Comparison of ENCODE assay signal across 18 mouse cellular contexts in genomic region chr1:75136730-75137129, GRCm38 (mm10). TPM values are rescaled to one million over a fixed set of nuclear protein-coding genes. Genes with fewer than 3 reads are reported as not detected.
DNase-seq lines count a peak whose midpoint lies in the region; ATAC-seq and TF ChIP-seq lines count a peak whose summit lies in the region.
"Had no signal": no experiment of that assay in that cellular context is flagged by ENCODE, and none has a peak within 500 bp of the region (broad histone marks: within the 10 kb centered on the region; RNA-seq: fewer than 3 reads in every experiment).

No protein-coding gene starts in this region.

- WGBS in heart, embryonic 13.5 days, result 26% methylated on average over 3 of the region's 3 CpGs
- 16% methylated on average over 3 of the region's 3 CpGs for WGBS in liver, embryonic 12.5 days (ENCODE audit: insufficient replicate concordance)

- ATAC-seq in heart, embryonic 13.5 days (ENCODE audit: extremely low read depth, insufficient number of reproducible peaks, low FRiP score, low TSS enrichment), result no peak
- peak; percentile 85 for ATAC-seq in G1E (ENCODE audit: extremely low read depth, insufficient number of reproducible peaks, low FRiP score, poor library complexity, severe bottlenecking)
- peak; percentile 92 for ATAC-seq in liver, embryonic 12.5 days
- ATAC-seq: midbrain, embryonic 13.5 days had no signal

- TF ChIP-seq CTCF in G1E (IDR thresholded peaks at IDR 0.05; ENCODE audit: low read depth, low read length), result no peak

- peaks cover 52% of the 10 kb centered on the region for H3K36me3 ChIP-seq in heart, embryonic 13.5 days
- peaks cover 61% of the 10 kb centered on the region for H3K36me3 ChIP-seq in G1E (replicated peaks)
- peaks cover 56% of the 10 kb centered on the region for H3K36me3 ChIP-seq in liver, embryonic 12.5 days

- peak overlapping the region; percentile 29; the same call in 1 of the 2 replicates for H3K4me2 ChIP-seq in heart, embryonic 13.5 days
- H3K4me2 ChIP-seq in liver, embryonic 12.5 days, result peak overlapping the region; percentile 88
- H3K4me2 ChIP-seq: forebrain, embryonic 12.5 days; midbrain, embryonic 13.5 days had no signal

- peaks cover 15% of the 10 kb centered on the region for H3K4me1 ChIP-seq in heart, embryonic 13.5 days
- H3K4me1 ChIP-seq in G1E (ENCODE audit: insufficient read depth, low read depth, low read length), result peaks cover 88% of the 10 kb centered on the region
- H3K4me1 ChIP-seq in liver, embryonic 12.5 days, result peaks cover 88% of the 10 kb centered on the region

- DNase-seq in heart, adult 18-20 months, result no peak
- peak; percentile 87 for DNase-seq in G1E (ENCODE audit: low spot score)
- DNase-seq in c-Kit-negative CD71-positive TER-119-positive erythroid progenitor cells, embryonic 14.5 days (ENCODE audit: low read depth, low spot score), result peak; percentile 57
- no peak for DNase-seq in gastrocnemius, postnatal 4 days (ENCODE audit: low spot score in 2 of 2)
- DNase-seq in thymus, postnatal 36 days, result no peak
- DNase-seq in thymus, postnatal 10 days (ENCODE audit: low spot score in 2 of 2), result no peak
- DNase-seq: adrenal gland, postnatal 10 days; cerebellum, postnatal 10 days; heart, adult 11 months; heart, postnatal 36 days; thymus, adult 2 months had no signal

- no peak overlapping the region for H3K9ac ChIP-seq in heart, embryonic 13.5 days
- H3K9ac ChIP-seq in liver, embryonic 12.5 days, result peak overlapping the region; percentile 77
- H3K9ac ChIP-seq: forebrain, embryonic 12.5 days; midbrain, embryonic 13.5 days had no signal

- H3K27ac ChIP-seq in heart, embryonic 13.5 days (replicated peaks), result no peak overlapping the region; the same call in 1 of the 2 replicates
- peak overlapping the region; percentile 100 for H3K27ac ChIP-seq in liver, embryonic 12.5 days
- H3K27ac ChIP-seq: forebrain, embryonic 12.5 days; kidney, postnatal 0 days; midbrain, embryonic 13.5 days had no signal

- H3K4me3 ChIP-seq in heart, embryonic 13.5 days, result no peak overlapping the region
- peak overlapping the region; percentile 61; the same call in 1 of the 2 replicates for H3K4me3 ChIP-seq in G1E (ENCODE audit: low read depth, low read length)
- H3K4me3 ChIP-seq in liver, embryonic 12.5 days, result peak overlapping the region; percentile 32
- H3K4me3 ChIP-seq: forebrain, embryonic 12.5 days; midbrain, embryonic 13.5 days; myocyte had no signal

- H3K9me3 ChIP-seq in heart, embryonic 13.5 days, result no peaks in the 10 kb centered on the region
- no peaks in the 10 kb centered on the region for H3K9me3 ChIP-seq in G1E (replicated peaks)
- H3K9me3 ChIP-seq in liver, embryonic 12.5 days (replicated peaks), result no peaks in the 10 kb centered on the region
- H3K9me3 ChIP-seq: forebrain, embryonic 12.5 days; midbrain, embryonic 13.5 days had no signal

- H3K27me3 ChIP-seq in heart, embryonic 13.5 days (replicated peaks), result peaks cover 12% of the 10 kb centered on the region
- no peaks in the 10 kb centered on the region for H3K27me3 ChIP-seq in G1E (ENCODE audit: insufficient read depth, low read length)
- H3K27me3 ChIP-seq in liver, embryonic 12.5 days (replicated peaks), result peaks cover 9% of the 10 kb centered on the region; the same call in 1 of the 2 replicates
- H3K27me3 ChIP-seq: midbrain, embryonic 13.5 days had no signal

RNA-seq across cellular contexts. Expression of gene Slc23a3, which starts 3.0 kb away (rescaled TPM):
- polyA plus RNA-seq in heart, embryonic 13.5 days (2015; fragmentation: Nextera tagmentation; extraction: Ambion mirVana), result 0.41 and 1.0 TPM in 2 replicates
- under 1 TPM; 0.32 to 0.49 TPM for total RNA-seq in heart, adult 18-20 months (2021)
- total RNA-seq in G1E (2014; fragmentation: Nextera tagmentation) (0.83 and 1.5 TPM in 2 replicates), G1E (2017) (0.22 and 0.29 TPM in 2 replicates)
- 0.03 TPM in 1 of 2 replicates, not detected in the other for polyA plus RNA-seq in G1E (2012)
- 0.36 and 1.1 TPM in 2 replicates for polyA plus RNA-seq in liver, embryonic 12.5 days (2016; fragmentation: Nextera tagmentation; extraction: Ambion mirVana)
- total RNA-seq in gastrocnemius, postnatal 4 days (2021), result under 1 TPM; 0.16 to 0.39 TPM
- total RNA-seq: neutrophil, adult 5-6 weeks had no signal
- polyA plus RNA-seq: forebrain, embryonic 12.5 days; midbrain, embryonic 13.5 days had no signal

RNA-seq across cellular contexts. Expression of gene Cnppd1, which starts 5.8 kb away (rescaled TPM):
- polyA plus RNA-seq in heart, embryonic 13.5 days (2015; fragmentation: Nextera tagmentation; extraction: Ambion mirVana), result 36.2 and 39.1 TPM in 2 replicates
- total RNA-seq in heart, adult 18-20 months (2021), result 10 to 100 TPM; 22.5 to 27.4 TPM
- total RNA-seq in G1E (2014; fragmentation: Nextera tagmentation) (77.3 and 93.4 TPM in 2 replicates), G1E (2017) (140 and 143 TPM in 2 replicates)
- 83.2 and 105 TPM in 2 replicates for polyA plus RNA-seq in G1E (2012)
- polyA plus RNA-seq in liver, embryonic 12.5 days (2016; fragmentation: Nextera tagmentation; extraction: Ambion mirVana), result 53.2 and 54.0 TPM in 2 replicates
- total RNA-seq in gastrocnemius, postnatal 4 days (2021), result 10 to 100 TPM; 29.1 to 29.7 TPM

RNA-seq across cellular contexts. Expression of gene Retreg2, which starts 5.8 kb away (rescaled TPM):
- polyA plus RNA-seq in heart, embryonic 13.5 days (2015; fragmentation: Nextera tagmentation; extraction: Ambion mirVana), result 35.2 and 35.9 TPM in 2 replicates
- total RNA-seq in heart, adult 18-20 months (2021), result 10 to 100 TPM; 20.3 to 23.0 TPM
- total RNA-seq in G1E (2014; fragmentation: Nextera tagmentation) (85.7 and 93.8 TPM in 2 replicates), G1E (2017) (111 and 120 TPM in 2 replicates)
- 101 and 112 TPM in 2 replicates for polyA plus RNA-seq in G1E (2012)
- 69.4 and 73.5 TPM in 2 replicates for polyA plus RNA-seq in liver, embryonic 12.5 days (2016; fragmentation: Nextera tagmentation; extraction: Ambion mirVana)
- total RNA-seq in gastrocnemius, postnatal 4 days (2021), result 10 to 100 TPM; 31.3 to 31.5 TPM

RNA-seq across cellular contexts. Expression of gene Nhej1, which starts 11.7 kb away (rescaled TPM):
- 7.6 and 7.9 TPM in 2 replicates for polyA plus RNA-seq in heart, embryonic 13.5 days (2015; fragmentation: Nextera tagmentation; extraction: Ambion mirVana)
- total RNA-seq in heart, adult 18-20 months (2021), result 1 to 10 TPM; 3.8 to 4.6 TPM
- total RNA-seq in G1E (2014; fragmentation: Nextera tagmentation) (2.5 and 5.1 TPM in 2 replicates), G1E (2017) (12.3 and 12.4 TPM in 2 replicates)
- 0.40 and 0.47 TPM in 2 replicates for polyA plus RNA-seq in G1E (2012)
- 6.7 and 6.8 TPM in 2 replicates for polyA plus RNA-seq in liver, embryonic 12.5 days (2016; fragmentation: Nextera tagmentation; extraction: Ambion mirVana)
- 1 to 10 TPM; 3.5 to 5.3 TPM for total RNA-seq in gastrocnemius, postnatal 4 days (2021)

RNA-seq across cellular contexts. Expression of gene Zfand2b, which starts 31.7 kb away (rescaled TPM):
- polyA plus RNA-seq in heart, embryonic 13.5 days (2015; fragmentation: Nextera tagmentation; extraction: Ambion mirVana), result 27.2 and 31.7 TPM in 2 replicates
- total RNA-seq in heart, adult 18-20 months (2021), result 10 to 100 TPM; 12.1 to 14.1 TPM
- 45.8 and 58.0 TPM in 2 replicates for total RNA-seq in G1E (2014; fragmentation: Nextera tagmentation)
- 47.7 and 53.7 TPM in 2 replicates for total RNA-seq in G1E (2017)
- polyA plus RNA-seq in G1E (2012), result 21.0 and 24.2 TPM in 2 replicates
- 43.5 and 46.3 TPM in 2 replicates for polyA plus RNA-seq in liver, embryonic 12.5 days (2016; fragmentation: Nextera tagmentation; extraction: Ambion mirVana)
- total RNA-seq in gastrocnemius, postnatal 4 days (2021), result 10 to 100 TPM; 15.6 to 17.5 TPM

Comparison
In these comparisons a context has a peak if more than half of its experiments do, and no peak if none do; other contexts are left out.
1. DNase-seq: peak in G1E (single experiment) and c-Kit-negative CD71-positive TER-119-positive erythroid progenitor cells, embryonic 14.5 days (single experiment); none in heart, adult 18-20 months (0 of 2), gastrocnemius, postnatal 4 days (0 of 2), thymus, postnatal 36 days (0 of 2) and thymus, postnatal 10 days (0 of 2).